Mouse (Mus musculus) forebrain, embryonic 16.5 days (tissue): Measurements from ENCODE around the gene Ackr1. TPM values are rescaled to one million over a fixed set of nuclear protein-coding genes. Genes with fewer than 3 reads are reported as not detected.

ENCODE experiments used
- ATAC-seq: fragments of 200-750 bp; cut with Nextera tagmentation; 2 replicates; pipeline ENCODE4 v1.8.0; 2017; ENCODE audit warnings: mild to moderate bottlenecking, moderate library complexity
- H3K27ac ChIP-seq: fragments of 300-500 bp; sonication (generic); 2 replicates; pipeline ENCODE4 v1.5.1; 2014; ENCODE audit warnings: low read length, control low read depth
- H3K27me3 ChIP-seq: fragments of 300-500 bp; sonication (generic); replicated peaks from 2 replicates; pipeline ENCODE4 v1.6.1; 2014; ENCODE audit warnings: low read length; ENCODE audit not compliant: control insufficient read depth, insufficient read depth
- H3K36me3 ChIP-seq: fragments of 300-500 bp; sonication (generic); 2 replicates; pipeline ENCODE4 v1.6.1; 2014; ENCODE audit not compliant: control insufficient read depth, insufficient read depth
- H3K4me1 ChIP-seq: fragments of 300-500 bp; sonication (generic); replicated peaks from 2 replicates; pipeline ENCODE4 v1.6.1; 2014; ENCODE audit warnings: low read length; ENCODE audit not compliant: control insufficient read depth, insufficient read depth
- H3K4me2 ChIP-seq: fragments of 300-500 bp; sonication (generic); 2 replicates; pipeline ENCODE4 v1.6.1; 2014; ENCODE audit warnings: mild to moderate bottlenecking, low read length, control low read depth
- H3K4me3 ChIP-seq: fragments of 300-500 bp; sonication (generic); replicated peaks from 2 replicates; pipeline ENCODE4 v1.5.1; 2014; ENCODE audit warnings: mild to moderate bottlenecking, low read length, control low read depth
- H3K9ac ChIP-seq: fragments of 300-500 bp; sonication (generic); replicated peaks from 2 replicates; pipeline ENCODE4 v1.6.1; 2014; ENCODE audit warnings: low read depth, low read length, control low read depth
- H3K9me3 ChIP-seq: fragments of 300-500 bp; sonication (generic); 2 replicates; pipeline ENCODE4 v1.6.1; 2016; ENCODE audit warnings: low read length; ENCODE audit not compliant: control insufficient read depth
- WGBS: fragments of 180-500 bp; shearing (Covaris S2); extraction: QIAGEN DNeasy Blood & Tissue Kit; methylation state at CpG from one replicate; pipeline ENCODE4 v1.1.7; 2014; 5-methylcytosine and 5-hydroxymethylcytosine counted together
- polyA plus RNA-seq: library from polyadenylated mRNA; unstranded; fragments of >200 nt; fragmentation: Nextera tagmentation; extraction: Ambion mirVana; gene quantifications from 2 replicates; pipeline ENCODE4 v1.2.1, GENCODE M21; 2015

Ackr1 gene
- polyA plus RNA-seq = 12.4 and 14.0 TPM in 2 replicates

- Histone ChIP-seq H3K4me2 (no peak within 1 kb of the TSS), H3K9me3 (no peaks in the 10 kb centered on the region), H3K4me1 (peaks cover under 1% of the 10 kb centered on the region; the same call in 1 of the 2 replicates), H3K9ac (no peak within 1 kb of the TSS), H3K27me3 (no peaks in the 10 kb centered on the region), H3K36me3 (0 out of 2 replicates have a peak, but pooled peaks cover 4% of the 10 kb centered on the region), H3K4me3 (no peak within 1 kb of the TSS), H3K27ac (no peak within 1 kb of the TSS)
- 0 out of 2 replicates have a peak, but pooled peaks have one; percentile 13 for ATAC-seq
- 73% methylated on average over 9 of the region's 9 CpGs for WGBS
Measured at GRCm38 (mm10) chr1:173333312-173334253, at the start of gene Ackr1. Gene Ackr1, minus strand, starts transcription at chr1:173333750.

- ATAC-seq = no peak
Measured at GRCm38 (mm10) chr1:173381436-173381835, 47.9 kb upstream of the Ackr1 start.

GRCm38 (mm10) chr1:173377380-173378112, 44.0 kb upstream of the Ackr1 start:
- H3K4me2 ChIP-seq = no peak overlapping the region
- H3K27me3 ChIP-seq = no peaks in the 10 kb centered on the region
- ATAC-seq = peak; percentile 90
- 33% methylated on average over 13 of the region's 13 CpGs for WGBS
- H3K4me3 ChIP-seq = no peak overlapping the region
- no peaks in the 10 kb centered on the region for H3K36me3 ChIP-seq
- H3K9me3 ChIP-seq = no peaks in the 10 kb centered on the region
- no peak overlapping the region for H3K9ac ChIP-seq
- no peaks in the 10 kb centered on the region for H3K4me1 ChIP-seq
- no peak overlapping the region for H3K27ac ChIP-seq

More at GRCm38 (mm10) chr1:173381436-173381835, 47.9 kb upstream of the Ackr1 start:
- H3K36me3 ChIP-seq = no peaks in the 10 kb centered on the region
- no peaks in the 10 kb centered on the region for H3K4me1 ChIP-seq
- H3K4me2 ChIP-seq = no peak overlapping the region
- 80% methylated on average over 6 of the region's 6 CpGs for WGBS
- no peak overlapping the region for H3K27ac ChIP-seq
- H3K4me3 ChIP-seq = no peak overlapping the region
- H3K27me3 ChIP-seq = no peaks in the 10 kb centered on the region
- H3K9ac ChIP-seq = no peak overlapping the region
- no peaks in the 10 kb centered on the region for H3K9me3 ChIP-seq

- no peak for ATAC-seq
- H3K36me3 ChIP-seq = no peaks in the 10 kb centered on the region
- WGBS = 90% methylated on average over 7 of the region's 7 CpGs
- no peaks in the 10 kb centered on the region for H3K9me3 ChIP-seq
- no peaks in the 10 kb centered on the region for H3K4me1 ChIP-seq
- no peak overlapping the region for H3K4me3 ChIP-seq
- H3K27me3 ChIP-seq = no peaks in the 10 kb centered on the region
- H3K27ac ChIP-seq = no peak overlapping the region
- no peak overlapping the region for H3K9ac ChIP-seq
- no peak overlapping the region for H3K4me2 ChIP-seq
Measured at GRCm38 (mm10) chr1:173374020-173374419, 40.5 kb upstream of the Ackr1 start.

- no peaks in the 10 kb centered on the region for H3K27me3 ChIP-seq
- WGBS = 78% methylated on average over 6 of the region's 6 CpGs
- no peaks in the 10 kb centered on the region for H3K36me3 ChIP-seq
- ATAC-seq = no peak
- peaks cover 7% of the 10 kb centered on the region for H3K4me1 ChIP-seq
- H3K4me3 ChIP-seq = no peak overlapping the region
- H3K9me3 ChIP-seq = no peaks in the 10 kb centered on the region
- H3K4me2 ChIP-seq = no peak overlapping the region
- H3K9ac ChIP-seq = no peak overlapping the region
- H3K27ac ChIP-seq = no peak overlapping the region
Measured at GRCm38 (mm10) chr1:173371586-173371985, 38.0 kb upstream of the Ackr1 start.

GRCm38 (mm10) chr1:173370456-173370855, 36.9 kb upstream of the Ackr1 start:
- H3K27ac ChIP-seq = no peak overlapping the region
- no peaks in the 10 kb centered on the region for H3K36me3 ChIP-seq
- H3K4me1 ChIP-seq = peaks cover 16% of the 10 kb centered on the region
- no peaks in the 10 kb centered on the region for H3K27me3 ChIP-seq
- 68% methylated on average over 6 of the region's 6 CpGs for WGBS
- no peak overlapping the region for H3K9ac ChIP-seq
- H3K4me2 ChIP-seq = no peak overlapping the region
- H3K4me3 ChIP-seq = no peak overlapping the region
- ATAC-seq = no peak
- no peaks in the 10 kb centered on the region for H3K9me3 ChIP-seq

- H3K4me1 ChIP-seq = peaks cover 22% of the 10 kb centered on the region
- H3K4me3 ChIP-seq = no peak overlapping the region
- H3K27me3 ChIP-seq = no peaks in the 10 kb centered on the region
- no peaks in the 10 kb centered on the region for H3K9me3 ChIP-seq
- WGBS = 64% methylated on average over 2 of the region's 2 CpGs
- no peak overlapping the region for H3K4me2 ChIP-seq
- H3K36me3 ChIP-seq = no peaks in the 10 kb centered on the region
- no peak overlapping the region for H3K27ac ChIP-seq
- no peak for ATAC-seq
- H3K9ac ChIP-seq = no peak overlapping the region
Measured at GRCm38 (mm10) chr1:173369611-173370010, 36.1 kb upstream of the Ackr1 start.

- H3K4me3 ChIP-seq = peak within 1 kb of the TSS; percentile 99
- ATAC-seq = peak; percentile 89
- WGBS = 0% methylated on average over 28 of the region's 46 CpGs
- peaks cover 27% of the 10 kb centered on the region for H3K4me1 ChIP-seq
- no peaks in the 10 kb centered on the region for H3K36me3 ChIP-seq
- peak within 1 kb of the TSS; percentile 89 for H3K27ac ChIP-seq
- H3K4me2 ChIP-seq = peak within 1 kb of the TSS; percentile 79
- peak within 1 kb of the TSS; percentile 96 for H3K9ac ChIP-seq
- no peaks in the 10 kb centered on the region for H3K9me3 ChIP-seq
- H3K27me3 ChIP-seq = no peaks in the 10 kb centered on the region
Measured at GRCm38 (mm10) chr1:173367356-173368046, 34.0 kb upstream of the Ackr1 start, which contains the start of gene Cadm3. Gene Cadm3, minus strand, starts transcription at chr1:173367695.
